Mouse (Mus musculus): ENCODE results near the gene Olfr43.

DNA sequence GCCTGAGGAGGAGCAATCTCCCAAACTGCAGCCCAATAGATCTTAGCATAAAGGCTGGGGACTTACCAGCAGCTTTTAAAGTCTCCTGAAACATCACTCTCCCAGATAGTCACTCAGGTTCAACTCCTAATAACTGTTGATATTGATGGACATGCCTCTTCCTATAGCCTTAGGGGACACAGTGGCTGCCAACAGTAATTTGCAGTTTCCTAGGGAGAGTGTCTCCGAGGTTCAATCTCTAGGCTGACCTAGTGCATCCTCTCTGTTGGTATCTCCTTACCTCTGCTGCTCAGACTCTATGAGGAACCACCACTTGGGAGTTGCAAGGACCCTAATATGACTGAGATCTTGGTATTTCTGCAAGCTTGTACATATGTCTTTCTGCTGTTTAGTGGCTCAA lies at the start of gene Olfr43:
- no peak for TF ChIP-seq CTCF (IDR thresholded peaks at IDR 0.05; ENCODE audit: low read depth, low read length)
- TF ChIP-seq POLR2A (IDR thresholded peaks at IDR 0.05; ENCODE audit: extremely low read depth, insufficient read depth, low read length): no peak
